Mouse (Mus musculus): ENCODE data around the gene Chchd6.

- TF ChIP-seq CTCF (conservative IDR thresholded peaks at IDR 0.05; ENCODE audit: low read length) (no peak), POU5F1 (IDR thresholded peaks at IDR 0.05; ENCODE audit: borderline replicate concordance, low read length) (no peak), NANOG (IDR thresholded peaks at IDR 0.05; ENCODE audit: borderline replicate concordance, low read length) (no peak)
These were observed 175.3 kb downstream of the Chchd6 start for GRCm38 (mm10) chr6:89420110-89420509.

Measured in E14TG2a.4 (cell line).